Mouse (Mus musculus) stomach, postnatal 0 days (tissue): ENCODE results near the gene Rap1gap2.

ENCODE experiments used
- CTCF ChIP-seq: IDR thresholded peaks from 2 replicates; pipeline ENCODE4 v1.5.1; 2016; ENCODE audit warnings: antibody characterized with exemption, low read depth, mild to moderate bottlenecking, moderate library complexity
- EP300 ChIP-seq: optimal IDR thresholded peaks from 2 replicates; pipeline ENCODE3; 2016; ENCODE audit warnings: antibody characterized with exemption

GRCm38 (mm10) chr11:74525605-74526004, 85.1 kb downstream of the Rap1gap2 start:
- TF ChIP-seq CTCF (no peak), EP300 (no peak)
